10 mouse cellular contexts compared by ENCODE assay signal in the genomic region with DNA sequence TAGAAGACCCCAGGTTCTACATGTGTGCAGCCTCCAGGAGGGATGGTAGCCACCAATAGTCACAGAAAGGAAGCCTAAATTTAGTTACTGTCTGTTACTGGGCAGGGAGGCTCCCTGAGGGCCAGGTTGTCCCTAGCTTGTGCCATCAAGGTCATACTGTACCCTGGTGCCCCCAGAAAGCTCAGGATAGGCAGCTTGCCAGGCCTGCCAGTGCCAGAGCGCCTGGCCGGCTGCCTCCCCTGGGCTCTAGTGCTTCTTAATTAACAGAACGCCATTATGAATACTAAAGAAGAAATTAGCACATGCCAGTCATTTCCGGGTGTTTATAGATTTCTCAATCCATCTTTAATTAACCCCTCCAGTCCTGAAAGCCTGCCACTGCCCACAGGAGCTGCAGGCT.
DNase-seq lines count a peak whose midpoint lies in the region; ATAC-seq and TF ChIP-seq lines count a peak whose summit lies in the region.
"Had no signal": no experiment of that assay in that cellular context is flagged by ENCODE, and none has a peak within 500 bp of the region (broad histone marks: within the 10 kb centered on the region; RNA-seq: fewer than 3 reads in every experiment).

No protein-coding gene starts in this region.

- no peak overlapping the region for H3K27ac ChIP-seq in forebrain, embryonic 12.5 days
- no peak overlapping the region for H3K27ac ChIP-seq in forebrain, embryonic 10.5 days
- H3K27ac ChIP-seq in midbrain, embryonic 13.5 days, result peak overlapping the region; percentile 41; the same call in 1 of the 2 replicates
- H3K27ac ChIP-seq in midbrain, embryonic 16.5 days (ENCODE audit: low read length), result no peak overlapping the region; the same call in 1 of the 2 replicates
- H3K27ac ChIP-seq in intestine, postnatal 0 days (ENCODE audit: low read depth, low read length), result no peak overlapping the region

- H3K4me2 ChIP-seq in forebrain, embryonic 12.5 days, result no peak overlapping the region
- no peak overlapping the region for H3K4me2 ChIP-seq in midbrain, embryonic 13.5 days (replicated peaks)
- no peak overlapping the region for H3K4me2 ChIP-seq in midbrain, embryonic 16.5 days (ENCODE audit: low read length)
- no peak overlapping the region for H3K4me2 ChIP-seq in intestine, postnatal 0 days (replicated peaks; ENCODE audit: low read depth)

- no peaks in the 10 kb centered on the region for H3K9me3 ChIP-seq in forebrain, embryonic 12.5 days
- H3K9me3 ChIP-seq in forebrain, embryonic 10.5 days, result no peaks in the 10 kb centered on the region
- no peaks in the 10 kb centered on the region for H3K9me3 ChIP-seq in midbrain, embryonic 13.5 days
- no peaks in the 10 kb centered on the region for H3K9me3 ChIP-seq in midbrain, embryonic 16.5 days (replicated peaks; ENCODE audit: control insufficient read depth, low read length, poor library complexity, severe bottlenecking)
- H3K9me3 ChIP-seq in intestine, postnatal 0 days (ENCODE audit: control insufficient read depth), result no peaks in the 10 kb centered on the region

- peak; percentile 62; the same call in 1 of the 2 replicates for ATAC-seq in forebrain, embryonic 12.5 days (ENCODE audit: low FRiP score)
- ATAC-seq in midbrain, embryonic 13.5 days, result peak; percentile 55
- no peak for ATAC-seq in midbrain, embryonic 16.5 days
- ATAC-seq in intestine, postnatal 0 days, result no peak

- H3K4me3 ChIP-seq in forebrain, embryonic 12.5 days (replicated peaks), result no peak overlapping the region
- no peak overlapping the region for H3K4me3 ChIP-seq in forebrain, embryonic 10.5 days
- H3K4me3 ChIP-seq in midbrain, embryonic 13.5 days (replicated peaks), result no peak overlapping the region
- no peak overlapping the region for H3K4me3 ChIP-seq in midbrain, embryonic 16.5 days (ENCODE audit: low read depth, low read length)
- H3K4me3 ChIP-seq in intestine, postnatal 0 days (ENCODE audit: low read depth, low read length), result no peak overlapping the region
- H3K4me3 ChIP-seq: erythroblast, embryonic 14.5 days had no signal

- peaks cover 13% of the 10 kb centered on the region; the same call in 1 of the 2 replicates for H3K4me1 ChIP-seq in forebrain, embryonic 12.5 days
- peaks cover 14% of the 10 kb centered on the region; the same call in 1 of the 2 replicates for H3K4me1 ChIP-seq in forebrain, embryonic 10.5 days
- peaks cover 21% of the 10 kb centered on the region for H3K4me1 ChIP-seq in midbrain, embryonic 13.5 days (replicated peaks)
- peaks cover 5% of the 10 kb centered on the region for H3K4me1 ChIP-seq in midbrain, embryonic 16.5 days (ENCODE audit: control insufficient read depth, insufficient read depth, low read length)
- no peaks in the 10 kb centered on the region for H3K4me1 ChIP-seq in intestine, postnatal 0 days (replicated peaks; ENCODE audit: control insufficient read depth, insufficient read depth, low read length)

- WGBS in forebrain, embryonic 12.5 days, result 43% methylated on average over 4 of the region's 4 CpGs
- WGBS in forebrain, embryonic 10.5 days, result 88% methylated on average over 4 of the region's 4 CpGs
- WGBS in midbrain, embryonic 13.5 days, result 42% methylated on average over 4 of the region's 4 CpGs
- WGBS in midbrain, embryonic 16.5 days, result 50% methylated on average over 4 of the region's 4 CpGs
- WGBS in intestine, postnatal 0 days, result 68% methylated on average over 4 of the region's 4 CpGs

- no peak for TF ChIP-seq CTCF in intestine, postnatal 0 days (IDR thresholded peaks at IDR 0.05; ENCODE audit: low read depth)

- H3K9ac ChIP-seq in forebrain, embryonic 12.5 days, result no peak overlapping the region
- H3K9ac ChIP-seq in midbrain, embryonic 13.5 days (replicated peaks), result no peak overlapping the region
- no peak overlapping the region for H3K9ac ChIP-seq in midbrain, embryonic 16.5 days (ENCODE audit: low read depth, low read length)
- H3K9ac ChIP-seq in intestine, postnatal 0 days (ENCODE audit: low read depth, low read length), result no peak overlapping the region

- peaks cover 27% of the 10 kb centered on the region for H3K27me3 ChIP-seq in forebrain, embryonic 12.5 days
- H3K27me3 ChIP-seq in forebrain, embryonic 10.5 days (ENCODE audit: poor library complexity, severe bottlenecking), result peaks cover 25% of the 10 kb centered on the region
- H3K27me3 ChIP-seq in midbrain, embryonic 13.5 days, result no peaks in the 10 kb centered on the region
- H3K27me3 ChIP-seq in midbrain, embryonic 16.5 days (ENCODE audit: control insufficient read depth, insufficient read depth, low read depth, low read length), result no peaks in the 10 kb centered on the region
- no peaks in the 10 kb centered on the region for H3K27me3 ChIP-seq in intestine, postnatal 0 days (replicated peaks; ENCODE audit: control insufficient read depth, insufficient read depth, low read length)

- H3K36me3 ChIP-seq in forebrain, embryonic 12.5 days (replicated peaks), result no peaks in the 10 kb centered on the region
- no peaks in the 10 kb centered on the region for H3K36me3 ChIP-seq in forebrain, embryonic 10.5 days (replicated peaks)
- no peaks in the 10 kb centered on the region for H3K36me3 ChIP-seq in midbrain, embryonic 13.5 days
- H3K36me3 ChIP-seq in midbrain, embryonic 16.5 days (ENCODE audit: control insufficient read depth, insufficient read depth, low read length), result no peaks in the 10 kb centered on the region
- H3K36me3 ChIP-seq in intestine, postnatal 0 days (ENCODE audit: control insufficient read depth, insufficient read depth), result no peaks in the 10 kb centered on the region

- DNase-seq in forebrain, embryonic 10.5 days (ENCODE audit: extremely low spot score, low spot score), result no peak
- peak; percentile 15 to 17 for DNase-seq in cerebellum, postnatal 36 days
- DNase-seq in kidney, postnatal 36 days, result peak; percentile 45 to 59
- no peak for DNase-seq in spleen, postnatal 4 days (ENCODE audit: low spot score in 2 of 2)
- DNase-seq: thymus, adult 2 months had no signal

Comparison
In these comparisons a context has a peak if more than half of its experiments do, and no peak if none do; other contexts are left out.
1. ATAC-seq: peak in forebrain, embryonic 12.5 days (single experiment) and midbrain, embryonic 13.5 days (single experiment); none in midbrain, embryonic 16.5 days (single experiment) and intestine, postnatal 0 days (single experiment).
2. DNase-seq: peak in cerebellum, postnatal 36 days (2 of 2) and kidney, postnatal 36 days (2 of 2); none in forebrain, embryonic 10.5 days (single experiment) and spleen, postnatal 4 days (0 of 2).